Mouse (Mus musculus) embryonic facial prominence, embryonic 14.5 days (tissue): ENCODE results near the gene Prss35. TPM values are rescaled to one million over a fixed set of nuclear protein-coding genes. Genes with fewer than 3 reads are reported as not detected.

Source experiments
- ATAC-seq: fragments of 200-750 bp; cut with Nextera tagmentation; 2 replicates; pipeline ENCODE4 v1.8.0; 2017; ENCODE audit warnings: low read depth, moderate number of reproducible peaks, moderate TSS enrichment
- DNase-seq: peaks from one replicate; pipeline ENCODE4 v3.0.0-alpha.2; 2015; ENCODE audit warnings: low spot score
- H3K27ac ChIP-seq: fragments of 300-500 bp; sonication (generic); replicated peaks from 2 replicates; pipeline ENCODE4 v1.5.1; 2014; ENCODE audit warnings: low read depth, mild to moderate bottlenecking, low read length, moderate library complexity
- H3K27me3 ChIP-seq: fragments of 300-500 bp; sonication (generic); replicated peaks from 2 replicates; pipeline ENCODE4 v1.6.1; 2014; ENCODE audit warnings: low read length; ENCODE audit not compliant: control insufficient read depth, insufficient read depth
- H3K36me3 ChIP-seq: fragments of 300-500 bp; sonication (generic); 2 replicates; pipeline ENCODE4 v1.6.1; 2014; ENCODE audit warnings: low read length, mixed read lengths; ENCODE audit not compliant: control insufficient read depth, insufficient read depth
- H3K4me1 ChIP-seq: fragments of 300-500 bp; sonication (generic); 2 replicates; pipeline ENCODE4 v1.6.1; 2014; ENCODE audit warnings: antibody characterized with exemption, low read length; ENCODE audit not compliant: control insufficient read depth, insufficient read depth
- H3K4me2 ChIP-seq: fragments of 300-500 bp; sonication (generic); 2 replicates; pipeline ENCODE4 v1.6.1; 2014; ENCODE audit warnings: low read depth, mild to moderate bottlenecking, low read length, moderate library complexity, mixed read lengths
- H3K4me3 ChIP-seq: fragments of 300-500 bp; sonication (generic); 2 replicates; pipeline ENCODE4 v1.5.1; 2014; ENCODE audit warnings: low read depth, mild to moderate bottlenecking, low read length
- H3K9ac ChIP-seq: fragments of 300-500 bp; sonication (generic); 2 replicates; pipeline ENCODE4 v1.6.1; 2014; ENCODE audit warnings: low read depth, mild to moderate bottlenecking, low read length, moderate library complexity, mixed read lengths
- H3K9me3 ChIP-seq: fragments of 300-500 bp; sonication (generic); 2 replicates; pipeline ENCODE4 v1.6.1; 2016; ENCODE audit warnings: low read length; ENCODE audit not compliant: control insufficient read depth
- WGBS: fragments of 180-500 bp; shearing (Covaris S2); extraction: QIAGEN DNeasy Blood & Tissue Kit; methylation state at CpG from one replicate; pipeline ENCODE4 v1.1.7; 2014; 5-methylcytosine and 5-hydroxymethylcytosine counted together
- polyA plus RNA-seq: library from polyadenylated mRNA; unstranded; fragments of >200 nt; fragmentation: Nextera tagmentation; extraction: Ambion mirVana; gene quantifications from 2 replicates; pipeline ENCODE4 v1.2.1, GENCODE M21; 2014

Prss35 gene
- polyA plus RNA-seq, 1 experiment from 2014 or later: 65.4 TPM

DNA sequence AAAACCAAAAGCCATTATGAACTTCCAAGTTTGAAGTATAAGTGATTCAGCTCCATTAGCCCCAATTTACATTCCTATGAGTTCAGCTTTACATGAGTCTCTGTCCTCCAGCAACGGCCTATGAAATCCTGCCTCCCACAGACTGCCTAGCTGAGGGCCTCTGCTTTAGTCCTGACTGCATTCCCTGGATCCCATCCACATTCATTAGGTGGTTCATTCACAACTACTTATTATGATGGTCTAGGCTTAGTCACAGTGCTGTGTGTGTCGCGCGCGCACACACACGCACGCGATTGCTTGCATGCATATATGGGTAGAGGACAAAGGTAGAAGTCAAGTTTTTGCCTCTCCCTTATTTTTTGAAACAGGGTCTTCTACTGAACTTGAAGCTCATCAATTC is 4.6 kb upstream of the Prss35 start:
- H3K4me1 ChIP-seq: peaks cover 7% of the 10 kb centered on the region
- no peak overlapping the region for H3K4me2 ChIP-seq
- ATAC-seq (no peak), DNase-seq (no peak)
- H3K9me3 ChIP-seq: no peaks in the 10 kb centered on the region
- H3K27ac ChIP-seq: no peak overlapping the region
- 89% methylated on average over 8 of the region's 8 CpGs for WGBS
- no peaks in the 10 kb centered on the region for H3K27me3 ChIP-seq
- no peak overlapping the region for H3K4me3 ChIP-seq
- H3K9ac ChIP-seq: no peak overlapping the region
- no peaks in the 10 kb centered on the region for H3K36me3 ChIP-seq

DNA sequence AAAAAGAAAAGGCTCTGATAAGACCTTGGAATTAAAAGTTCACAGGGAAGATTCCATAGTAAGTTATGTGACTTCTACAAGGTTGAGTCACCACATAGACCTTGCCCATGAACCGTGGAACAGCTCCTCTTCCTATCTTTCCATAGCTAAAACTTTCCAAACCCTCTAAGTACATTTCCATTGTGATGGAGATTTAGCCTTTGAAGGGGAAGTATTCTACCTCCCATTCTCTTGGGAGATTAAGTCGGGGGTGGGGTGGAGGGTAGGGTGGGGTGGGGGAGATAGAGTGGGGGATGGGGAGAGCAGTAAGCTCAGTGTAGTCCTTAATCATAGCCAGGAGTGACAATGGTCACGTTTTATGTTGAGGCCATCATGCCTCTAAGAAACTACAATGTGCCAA is 3.5 kb upstream of the Prss35 start:
- ATAC-seq (no peak), DNase-seq (no peak)
- Histone ChIP-seq H3K9ac (no peak overlapping the region), H3K9me3 (no peaks in the 10 kb centered on the region), H3K4me1 (peaks cover 7% of the 10 kb centered on the region), H3K4me3 (no peak overlapping the region), H3K36me3 (no peaks in the 10 kb centered on the region), H3K27me3 (no peaks in the 10 kb centered on the region), H3K27ac (no peak overlapping the region), H3K4me2 (no peak overlapping the region)
- 26% methylated on average over 3 of the region's 3 CpGs for WGBS

DNA sequence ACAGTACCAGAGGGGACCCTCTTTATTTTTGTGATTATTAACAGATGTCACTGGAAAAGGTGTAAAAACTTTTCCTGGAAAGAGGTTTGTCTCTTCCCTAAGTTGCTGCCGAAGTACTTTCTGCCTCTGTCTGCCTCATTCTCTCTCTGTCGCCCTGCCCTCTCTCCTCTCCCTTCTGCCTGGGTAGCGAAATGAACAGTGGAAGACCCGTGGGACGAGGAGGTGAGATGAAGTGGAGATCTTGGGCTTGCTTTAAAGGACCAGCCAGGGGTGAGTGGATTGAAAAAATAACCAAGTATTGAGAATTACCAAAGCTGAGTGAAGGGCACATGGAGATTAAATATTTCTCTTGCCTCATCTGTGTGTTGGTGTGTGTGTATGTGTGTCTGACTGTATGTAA is 592 bp downstream of the Prss35 start:
- 14% methylated on average over 5 of the region's 5 CpGs for WGBS
- Histone ChIP-seq H3K4me2 (peak overlapping the region; percentile 60), H3K27me3 (no peaks in the 10 kb centered on the region), H3K36me3 (no peaks in the 10 kb centered on the region), H3K9me3 (no peaks in the 10 kb centered on the region), H3K27ac (no peak overlapping the region), H3K4me3 (peak overlapping the region; percentile 40), H3K4me1 (peaks cover 9% of the 10 kb centered on the region), H3K9ac (peak overlapping the region; percentile 55)
- DNase-seq (no peak), ATAC-seq (no peak)

DNA sequence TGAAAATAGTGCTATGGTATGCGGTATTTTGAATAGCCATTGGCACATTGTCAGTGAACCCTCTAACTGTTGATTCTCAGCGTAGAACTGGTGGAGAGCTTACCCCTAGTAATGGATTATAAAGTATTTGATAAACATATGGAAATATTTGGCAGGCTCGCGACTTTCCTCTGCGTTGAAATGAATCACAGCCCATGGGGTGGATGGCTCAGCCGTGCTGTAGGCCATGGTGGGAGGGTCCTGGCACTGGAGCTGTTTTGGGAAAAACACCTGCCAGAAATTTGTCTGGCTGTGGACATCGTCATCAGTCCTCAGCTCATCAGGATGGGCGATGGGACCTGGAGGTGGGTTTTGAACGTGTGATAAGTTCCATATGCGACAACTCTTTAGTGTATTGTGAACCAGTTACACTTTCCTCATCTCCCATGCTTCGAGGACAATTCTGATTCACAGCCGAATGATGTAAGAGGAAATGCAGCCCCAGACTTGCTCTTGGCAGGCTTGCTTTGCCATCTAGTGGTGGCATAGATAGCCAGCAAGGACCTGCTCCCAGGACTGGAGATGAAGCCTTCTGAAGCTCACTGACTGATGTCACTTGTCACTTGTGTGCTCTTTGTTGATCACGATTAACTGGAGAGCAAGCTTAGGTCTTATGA is 2.6 kb downstream of the Prss35 start:
- Histone ChIP-seq H3K36me3 (no peaks in the 10 kb centered on the region), H3K4me1 (peaks cover 9% of the 10 kb centered on the region), H3K27me3 (no peaks in the 10 kb centered on the region), H3K27ac (no peak overlapping the region), H3K9ac (peak overlapping the region; percentile 19; the same call in 1 of the 2 replicates), H3K9me3 (no peaks in the 10 kb centered on the region), H3K4me3 (peak overlapping the region; percentile 4; the same call in 1 of the 2 replicates), H3K4me2 (peak overlapping the region; percentile 41)
- DNase-seq: peak; percentile 92
- peak; percentile 85 for ATAC-seq
- WGBS: 17% methylated on average over 13 of the region's 13 CpGs

DNA sequence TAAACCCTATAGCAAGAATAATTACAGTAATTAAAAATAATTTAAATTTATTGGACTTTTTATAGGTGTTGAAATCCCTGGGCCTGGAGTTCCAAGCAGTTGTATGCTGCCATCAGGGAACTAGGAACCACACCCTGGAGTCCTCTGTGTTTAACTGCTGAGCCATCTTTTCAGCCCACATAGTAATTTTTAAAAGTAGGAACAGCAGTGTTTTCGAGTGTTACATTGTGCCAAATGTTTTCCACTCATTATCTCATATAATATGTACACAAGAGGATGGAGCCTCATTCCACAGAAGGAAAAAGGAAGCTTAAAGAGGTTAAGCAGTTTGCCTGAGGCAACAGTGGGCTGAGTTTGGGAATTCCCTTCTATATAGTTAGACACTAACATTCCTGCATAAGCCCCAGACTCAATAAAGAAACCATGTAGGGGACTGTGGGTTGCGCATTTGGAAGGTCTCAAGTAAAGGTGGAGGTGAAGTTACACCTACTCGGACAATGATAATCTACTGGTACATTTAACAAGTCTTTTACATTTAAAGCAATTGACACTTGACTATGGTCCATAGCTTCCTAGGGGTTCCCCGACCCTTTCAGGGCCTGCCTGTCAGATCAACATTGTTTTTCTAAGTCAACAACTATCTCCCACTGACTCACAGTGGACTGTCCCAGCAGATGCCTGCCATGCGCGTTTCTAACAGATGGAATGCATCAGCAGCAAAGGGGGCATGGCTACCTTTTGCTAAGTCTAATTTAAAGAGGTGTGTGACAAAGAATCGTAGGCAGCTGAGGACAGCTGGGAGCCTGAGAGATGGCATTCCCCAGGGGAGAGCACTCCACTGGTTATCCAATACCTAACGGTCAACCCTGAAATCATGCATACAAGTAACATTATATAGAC is 19.3 kb downstream of the Prss35 start:
- 31% methylated on average over 8 of the region's 8 CpGs for WGBS
- Histone ChIP-seq H3K9me3 (no peaks in the 10 kb centered on the region), H3K27me3 (no peaks in the 10 kb centered on the region), H3K4me3 (no peak overlapping the region), H3K4me2 (no peak overlapping the region), H3K27ac (no peak overlapping the region), H3K9ac (no peak overlapping the region), H3K4me1 (no peaks in the 10 kb centered on the region; the same call in 1 of the 2 replicates), H3K36me3 (no peaks in the 10 kb centered on the region)
- DNase-seq (peak; percentile 48), ATAC-seq (peak; percentile 62)

DNA sequence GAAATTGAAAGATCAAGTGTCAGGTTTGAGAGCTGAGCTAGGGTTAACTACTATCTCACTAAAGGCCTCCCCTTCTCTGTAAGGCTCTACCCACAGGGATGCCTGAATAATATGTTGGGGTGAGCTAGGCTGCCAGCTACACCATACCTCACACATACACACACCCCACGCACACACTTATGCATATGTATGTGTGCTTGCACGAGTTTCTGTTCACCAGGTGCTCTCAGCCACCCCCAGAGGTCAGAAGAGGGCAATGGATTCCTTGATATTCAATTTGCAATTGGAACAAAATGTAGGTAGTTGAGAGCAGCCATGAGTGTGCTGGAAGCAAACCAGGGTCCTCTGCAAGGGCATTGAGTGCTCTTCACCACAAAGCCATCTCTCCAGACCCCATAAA is 20.6 kb downstream of the Prss35 start:
- WGBS: 58% methylated on average over 2 of the region's 2 CpGs
- H3K4me1 ChIP-seq: no peaks in the 10 kb centered on the region; the same call in 1 of the 2 replicates
- H3K4me3 ChIP-seq: no peak overlapping the region
- H3K27ac ChIP-seq: no peak overlapping the region
- no peaks in the 10 kb centered on the region for H3K9me3 ChIP-seq
- H3K27me3 ChIP-seq: no peaks in the 10 kb centered on the region
- DNase-seq: no peak
- no peaks in the 10 kb centered on the region for H3K36me3 ChIP-seq
- ATAC-seq: no peak
- H3K4me2 ChIP-seq: no peak overlapping the region
- H3K9ac ChIP-seq: no peak overlapping the region

DNA sequence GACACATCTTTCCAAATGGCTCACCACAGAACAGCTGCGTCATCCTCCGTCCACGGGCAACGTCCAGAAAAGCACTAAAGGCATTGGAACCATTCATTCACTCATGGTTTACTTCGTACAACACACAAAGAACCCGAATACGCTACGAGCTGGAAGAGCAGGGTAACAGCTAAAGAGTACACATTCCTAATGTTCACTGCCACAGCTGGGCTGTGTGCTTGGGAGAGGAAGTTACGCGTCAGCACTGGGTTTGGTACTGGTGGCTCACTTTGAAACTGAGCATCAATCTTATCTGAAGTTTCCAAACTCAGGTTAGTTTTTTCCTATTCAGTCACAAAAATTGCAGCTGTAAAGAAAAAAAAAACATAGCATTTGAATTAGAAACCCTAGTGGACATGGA is 23.5 kb downstream of the Prss35 start:
- Histone ChIP-seq H3K27me3 (no peaks in the 10 kb centered on the region), H3K4me3 (no peak overlapping the region), H3K36me3 (no peaks in the 10 kb centered on the region), H3K4me2 (no peak overlapping the region), H3K9me3 (no peaks in the 10 kb centered on the region), H3K9ac (no peak overlapping the region), H3K27ac (no peak overlapping the region), H3K4me1 (no peaks in the 10 kb centered on the region; the same call in 1 of the 2 replicates)
- 83% methylated on average over 10 of the region's 10 CpGs for WGBS
- DNase-seq (no peak), ATAC-seq (no peak)

DNA sequence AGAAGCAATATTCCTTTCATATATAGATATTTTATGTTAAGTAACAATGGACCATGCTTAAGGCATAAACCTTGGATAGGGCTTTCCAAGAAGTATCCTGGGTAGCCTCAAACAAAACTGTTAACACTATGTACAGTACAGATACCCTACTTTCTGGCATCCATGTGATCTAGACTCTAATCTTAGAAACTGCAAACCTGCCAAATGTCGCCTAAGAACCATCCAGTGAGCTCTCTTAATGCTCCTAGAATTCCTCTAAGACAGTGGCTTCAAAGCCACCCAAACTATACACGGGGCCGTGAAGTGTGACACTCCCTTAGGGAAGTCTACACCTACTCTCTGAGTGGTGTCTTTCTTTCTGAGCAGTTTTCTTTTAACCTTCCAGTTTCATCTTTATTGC is 29.4 kb downstream of the Prss35 start:
- H3K27me3 ChIP-seq: no peaks in the 10 kb centered on the region
- ATAC-seq (no peak), DNase-seq (no peak)
- 90% methylated on average over 3 of the region's 3 CpGs for WGBS
- no peak overlapping the region for H3K4me3 ChIP-seq
- no peak overlapping the region for H3K27ac ChIP-seq
- H3K4me2 ChIP-seq: no peak overlapping the region
- H3K9me3 ChIP-seq: no peaks in the 10 kb centered on the region
- no peak overlapping the region for H3K9ac ChIP-seq
- no peaks in the 10 kb centered on the region for H3K4me1 ChIP-seq
- H3K36me3 ChIP-seq: no peaks in the 10 kb centered on the region
